Mouse (Mus musculus): ENCODE measurements around the gene Ptk6. TPM values are rescaled to one million over a fixed set of nuclear protein-coding genes. Genes with fewer than 3 reads are reported as not detected.

Gene Ptk6
- total RNA-seq, 1 experiment = 0.22 TPM

GRCm38 (mm10) chr2:181235681-181236566, 33.3 kb upstream of the Ptk6 start:
- peaks cover 3 to 5% of the 10 kb centered on the region in 2 experiments; a peak in 3 of 4 replicates for H3K4me1 ChIP-seq (ENCODE audit: control insufficient read depth in 2 of 2, insufficient read depth in 2 of 2, low read length in 2 of 2, poor library complexity in 1 of 2)
- H3K27ac ChIP-seq (ENCODE audit: insufficient read depth, low read depth, low read length, poor library complexity, severe bottlenecking) = no peak overlapping the region
- no peak for TF ChIP-seq CHD2 (IDR thresholded peaks at IDR 0.05; ENCODE audit: low read depth, low read length)
- no peak for TF ChIP-seq ZC3H11A (IDR thresholded peaks at IDR 0.05; ENCODE audit: borderline replicate concordance, low read depth, low read length)
- no peak for TF ChIP-seq ZNF384 (IDR thresholded peaks at IDR 0.05; ENCODE audit: low read depth, low read length)
- no peaks in the 10 kb centered on the region for H3K36me3 ChIP-seq (ENCODE audit: control insufficient read depth, insufficient read depth, low read length, poor library complexity, severe bottlenecking)
- in situ Hi-C loops (cut with MboI; ENCODE audit: low sequenced_read_pairs in 2 of 2, unreplicated experiment in 2 of 2) = no loop called here
- DNase-seq (ENCODE audit: low read depth, low spot score) = no peak
- H3K4me3 ChIP-seq (ENCODE audit: insufficient read depth in 1 of 2, low read depth in 1 of 2, low read length in 2 of 2, poor library complexity in 1 of 2, severe bottlenecking in 1 of 2) = no peak overlapping the region
- no peaks in the 10 kb centered on the region for H3K9me3 ChIP-seq (ENCODE audit: control insufficient read depth, insufficient read depth, low read depth, low read length)
- H3K9ac ChIP-seq (ENCODE audit: insufficient read depth, low read depth, low read length, poor library complexity, severe bottlenecking) = no peak overlapping the region

GRCm38 (mm10) chr2:181234680-181235079, 32.1 kb upstream of the Ptk6 start:
- Histone ChIP-seq H3K9ac (ENCODE audit: insufficient read depth, low read depth, low read length, poor library complexity, severe bottlenecking) (no peak overlapping the region), H3K36me3 (ENCODE audit: control insufficient read depth, insufficient read depth, low read length, poor library complexity, severe bottlenecking) (no peaks in the 10 kb centered on the region), H3K9me3 (ENCODE audit: control insufficient read depth, insufficient read depth, low read depth, low read length) (no peaks in the 10 kb centered on the region), H3K4me1 (ENCODE audit: control insufficient read depth in 2 of 2, insufficient read depth in 2 of 2, low read length in 2 of 2, poor library complexity in 1 of 2) (peaks cover 3 to 5% of the 10 kb centered on the region in 2 experiments; a peak in 3 of 4 replicates), H3K27ac (ENCODE audit: insufficient read depth, low read depth, low read length, poor library complexity, severe bottlenecking) (no peak overlapping the region), H3K4me3 (ENCODE audit: insufficient read depth in 1 of 2, low read depth in 1 of 2, low read length in 2 of 2, poor library complexity in 1 of 2, severe bottlenecking in 1 of 2) (no peak overlapping the region)
- TF ChIP-seq MAFK (IDR thresholded peaks at IDR 0.05; ENCODE audit: insufficient read depth, low read depth, low read length) (no peak), CHD2 (IDR thresholded peaks at IDR 0.05; ENCODE audit: low read depth, low read length) (no peak), ZNF384 (IDR thresholded peaks at IDR 0.05; ENCODE audit: low read depth, low read length) (no peak), ZC3H11A (IDR thresholded peaks at IDR 0.05; ENCODE audit: borderline replicate concordance, low read depth, low read length) (no peak), HCFC1 (IDR thresholded peaks at IDR 0.05; ENCODE audit: borderline replicate concordance, insufficient read depth, low read length) (no peak)
- no peak for DNase-seq (ENCODE audit: low read depth, low spot score)
- in situ Hi-C loops (cut with MboI; ENCODE audit: low sequenced_read_pairs in 2 of 2, unreplicated experiment in 2 of 2) = no loop called here

GRCm38 (mm10) chr2:181233443-181233842, 30.9 kb upstream of the Ptk6 start:
- Histone ChIP-seq H3K27ac (ENCODE audit: insufficient read depth, low read depth, low read length, poor library complexity, severe bottlenecking) (no peak overlapping the region), H3K9ac (ENCODE audit: insufficient read depth, low read depth, low read length, poor library complexity, severe bottlenecking) (no peak overlapping the region), H3K4me1 (ENCODE audit: control insufficient read depth in 2 of 2, insufficient read depth in 2 of 2, low read length in 2 of 2, poor library complexity in 1 of 2) (peaks cover 3 to 5% of the 10 kb centered on the region in 2 experiments; a peak in 3 of 4 replicates), H3K36me3 (ENCODE audit: control insufficient read depth, insufficient read depth, low read length, poor library complexity, severe bottlenecking) (no peaks in the 10 kb centered on the region), H3K9me3 (ENCODE audit: control insufficient read depth, insufficient read depth, low read depth, low read length) (no peaks in the 10 kb centered on the region), H3K4me3 (ENCODE audit: insufficient read depth in 1 of 2, low read depth in 1 of 2, low read length in 2 of 2, poor library complexity in 1 of 2, severe bottlenecking in 1 of 2) (peak overlapping the region; percentile 11 to 24; a peak in 2 of 4 replicates)
- no peak for TF ChIP-seq CHD2 (IDR thresholded peaks at IDR 0.05; ENCODE audit: low read depth, low read length)
- no peak for TF ChIP-seq HCFC1 (IDR thresholded peaks at IDR 0.05; ENCODE audit: borderline replicate concordance, insufficient read depth, low read length)
- no peak for TF ChIP-seq ZC3H11A (IDR thresholded peaks at IDR 0.05; ENCODE audit: borderline replicate concordance, low read depth, low read length)
- TF ChIP-seq ZNF384 (IDR thresholded peaks at IDR 0.05; ENCODE audit: low read depth, low read length) = no peak
- no peak for TF ChIP-seq MAFK (IDR thresholded peaks at IDR 0.05; ENCODE audit: insufficient read depth, low read depth, low read length)
- in situ Hi-C loops (cut with MboI; ENCODE audit: low sequenced_read_pairs in 2 of 2, unreplicated experiment in 2 of 2) = no loop called here
- DNase-seq (ENCODE audit: low read depth, low spot score) = no peak

DNA sequence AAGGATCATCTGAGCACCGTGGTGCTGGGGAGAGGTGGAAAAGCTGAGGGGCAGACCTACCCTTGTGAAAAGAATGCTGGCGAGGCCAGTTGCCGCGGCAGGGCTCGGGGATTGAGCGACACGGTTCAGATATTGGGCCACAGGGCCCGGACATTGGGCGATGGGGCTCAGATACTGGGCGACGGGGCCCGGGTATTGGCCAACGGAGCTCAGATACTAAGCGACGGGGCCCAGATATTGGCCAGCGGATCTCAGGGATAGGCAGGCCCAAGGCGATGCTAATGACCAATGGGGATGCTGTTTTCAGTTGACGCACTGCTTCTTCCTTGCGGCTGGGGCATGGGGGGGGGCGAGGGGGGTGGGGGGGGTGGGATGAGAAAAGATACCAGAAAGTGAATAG, 28.6 kb upstream of the Ptk6 start:
- H3K4me1 ChIP-seq (ENCODE audit: control insufficient read depth in 2 of 2, insufficient read depth in 2 of 2, low read length in 2 of 2, poor library complexity in 1 of 2) = peaks cover 3 to 5% of the 10 kb centered on the region in 2 experiments; a peak in 3 of 4 replicates
- DNase-seq (ENCODE audit: low read depth, low spot score) = no peak
- no peak overlapping the region for H3K9ac ChIP-seq (ENCODE audit: insufficient read depth, low read depth, low read length, poor library complexity, severe bottlenecking)
- no peaks in the 10 kb centered on the region for H3K36me3 ChIP-seq (ENCODE audit: control insufficient read depth, insufficient read depth, low read length, poor library complexity, severe bottlenecking)
- H3K9me3 ChIP-seq (ENCODE audit: control insufficient read depth, insufficient read depth, low read depth, low read length) = no peaks in the 10 kb centered on the region
- in situ Hi-C loops (cut with MboI; ENCODE audit: low sequenced_read_pairs in 2 of 2, unreplicated experiment in 2 of 2) = no loop called here
- H3K4me3 ChIP-seq (ENCODE audit: insufficient read depth in 1 of 2, low read depth in 1 of 2, low read length in 2 of 2, poor library complexity in 1 of 2, severe bottlenecking in 1 of 2) = no peak overlapping the region
- TF ChIP-seq ZC3H11A (IDR thresholded peaks at IDR 0.05; ENCODE audit: borderline replicate concordance, low read depth, low read length) = no peak
- no peak for TF ChIP-seq CHD2 (IDR thresholded peaks at IDR 0.05; ENCODE audit: low read depth, low read length)
- no peak for TF ChIP-seq MAFK (IDR thresholded peaks at IDR 0.05; ENCODE audit: insufficient read depth, low read depth, low read length)
- TF ChIP-seq ZNF384 (IDR thresholded peaks at IDR 0.05; ENCODE audit: low read depth, low read length) = no peak
- TF ChIP-seq HCFC1 (IDR thresholded peaks at IDR 0.05; ENCODE audit: borderline replicate concordance, insufficient read depth, low read length) = no peak
- no peak overlapping the region for H3K27ac ChIP-seq (ENCODE audit: insufficient read depth, low read depth, low read length, poor library complexity, severe bottlenecking)

All from ES-E14 (cell line).